Mouse (Mus musculus): Measurements from ENCODE around the gene Bicc1. TPM values are rescaled to one million over a fixed set of nuclear protein-coding genes. Genes with fewer than 3 reads are reported as not detected.
"Not testable (repeated sequence)": the region's sequence is repeated elsewhere in the genome, so short reads cannot be mapped to it uniquely, and the experiment has no call there.

The Bicc1 gene
- total and polyA plus RNA-seq, 2 experiments from 2014 or later: 11.3 to 13.3 TPM

DNA sequence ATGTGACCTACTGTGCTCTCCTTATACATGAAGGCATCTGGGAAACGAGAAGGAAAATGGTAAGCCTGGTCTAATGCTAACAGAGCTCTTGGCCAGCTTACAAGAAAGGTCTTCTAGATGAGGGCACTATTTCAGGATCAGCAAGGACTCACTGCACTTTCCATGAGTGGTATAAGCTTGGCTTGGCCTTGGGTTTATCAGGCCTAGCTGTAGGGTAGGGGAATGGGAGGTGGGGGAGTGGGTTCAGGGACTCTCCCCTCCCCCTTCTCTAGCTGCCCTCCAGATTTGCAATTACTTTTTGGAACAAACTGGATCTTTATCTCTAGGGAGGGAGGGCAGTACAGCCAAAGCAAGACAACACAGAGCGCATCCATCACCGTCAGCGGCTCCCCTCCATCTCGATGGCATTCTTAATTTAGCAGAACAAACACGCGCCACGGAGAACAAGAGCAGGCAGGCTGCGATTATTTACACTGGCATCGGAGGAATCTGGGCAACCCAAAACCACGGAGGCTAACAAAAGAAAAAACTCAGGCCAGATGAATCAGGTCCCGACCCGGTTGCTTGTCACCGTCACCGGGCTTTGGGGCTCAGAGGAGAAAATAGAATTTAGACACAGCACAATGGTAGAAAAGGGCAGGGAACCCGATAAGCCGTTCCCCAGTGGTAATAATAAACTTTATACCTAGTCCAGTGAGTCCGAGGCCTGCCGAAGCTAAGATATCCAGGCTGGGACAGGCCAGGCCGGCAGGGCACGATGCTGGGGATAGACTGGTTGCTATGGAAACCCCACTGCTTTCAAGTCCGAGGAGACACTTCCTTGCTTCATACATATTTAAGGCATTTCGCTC lies 210.0 kb downstream of the Bicc1 start:
- ATAC-seq (ENCODE audit: insufficient read depth, low read depth) (no peak; the same call in 1 of the 2 replicates), DNase-seq (ENCODE audit: low spot score) (no peak)
- H3K4me2 ChIP-seq (ENCODE audit: low read depth, low read length): no peak overlapping the region
- no peaks in the 10 kb centered on the region for H3K9me3 ChIP-seq (replicated peaks; ENCODE audit: control insufficient read depth, low read length)
- TF ChIP-seq CTCF (IDR thresholded peaks at IDR 0.05; ENCODE audit: low read depth) (no peak), EP300 (IDR thresholded peaks at IDR 0.05; ENCODE audit: low read depth) (no peak)
- no peak overlapping the region for H3K9ac ChIP-seq (replicated peaks; ENCODE audit: low read depth, low read length)
- no peaks in the 10 kb centered on the region for H3K4me1 ChIP-seq (ENCODE audit: control insufficient read depth, insufficient read depth)
- no peaks in the 10 kb centered on the region for H3K36me3 ChIP-seq (replicated peaks; ENCODE audit: control insufficient read depth, insufficient read depth, low read length)
- 0 out of 2 replicates have a peak overlapping the region, but pooled peaks have one; percentile 18 for H3K27ac ChIP-seq (ENCODE audit: low read depth)
- H3K27me3 ChIP-seq (ENCODE audit: control insufficient read depth, insufficient read depth, low read length): no peaks in the 10 kb centered on the region
- 47% methylated on average over 23 of the region's 23 CpGs for WGBS
- H3K4me3 ChIP-seq (ENCODE audit: low read depth, low read length): no peak overlapping the region

GRCm38 (mm10) chr10:70948276-70948675 lies 211.2 kb downstream of the Bicc1 start:
- Histone ChIP-seq H3K9me3 (replicated peaks; ENCODE audit: control insufficient read depth, low read length) (no peaks in the 10 kb centered on the region), H3K4me3 (ENCODE audit: low read depth, low read length) (no peak overlapping the region), H3K4me1 (ENCODE audit: control insufficient read depth, insufficient read depth) (no peaks in the 10 kb centered on the region), H3K4me2 (ENCODE audit: low read depth, low read length) (no peak overlapping the region), H3K27me3 (ENCODE audit: control insufficient read depth, insufficient read depth, low read length) (no peaks in the 10 kb centered on the region), H3K9ac (replicated peaks; ENCODE audit: low read depth, low read length) (no peak overlapping the region), H3K36me3 (replicated peaks; ENCODE audit: control insufficient read depth, insufficient read depth, low read length) (peaks cover 2% of the 10 kb centered on the region; the same call in 1 of the 2 replicates), H3K27ac (ENCODE audit: low read depth) (no peak overlapping the region)
- no peak for TF ChIP-seq EP300 (IDR thresholded peaks at IDR 0.05; ENCODE audit: low read depth)
- no peak for TF ChIP-seq CTCF (IDR thresholded peaks at IDR 0.05; ENCODE audit: low read depth)
- ATAC-seq (ENCODE audit: insufficient read depth, low read depth): no peak
- WGBS: 86% methylated on average over 10 of the region's 10 CpGs
- no peak for DNase-seq (ENCODE audit: low spot score)

- not testable (repeated sequence) for H3K9me3 ChIP-seq (replicated peaks; ENCODE audit: control insufficient read depth, low read length); H3K36me3 ChIP-seq (replicated peaks; ENCODE audit: control insufficient read depth, insufficient read depth, low read length); H3K9ac ChIP-seq (replicated peaks; ENCODE audit: low read depth, low read length); ATAC-seq (ENCODE audit: insufficient read depth, low read depth); DNase-seq (ENCODE audit: low spot score); H3K4me3 ChIP-seq (ENCODE audit: low read depth, low read length); H3K27ac ChIP-seq (ENCODE audit: low read depth); H3K27me3 ChIP-seq (ENCODE audit: control insufficient read depth, insufficient read depth, low read length); H3K4me2 ChIP-seq (ENCODE audit: low read depth, low read length)
- WGBS: 85% methylated on average over 13 of the region's 13 CpGs
- peaks cover 10% of the 10 kb centered on the region; the same call in 1 of the 2 replicates for H3K4me1 ChIP-seq (ENCODE audit: control insufficient read depth, insufficient read depth)
Measured at GRCm38 (mm10) chr10:70946121-70946520, 213.4 kb downstream of the Bicc1 start.

DNA sequence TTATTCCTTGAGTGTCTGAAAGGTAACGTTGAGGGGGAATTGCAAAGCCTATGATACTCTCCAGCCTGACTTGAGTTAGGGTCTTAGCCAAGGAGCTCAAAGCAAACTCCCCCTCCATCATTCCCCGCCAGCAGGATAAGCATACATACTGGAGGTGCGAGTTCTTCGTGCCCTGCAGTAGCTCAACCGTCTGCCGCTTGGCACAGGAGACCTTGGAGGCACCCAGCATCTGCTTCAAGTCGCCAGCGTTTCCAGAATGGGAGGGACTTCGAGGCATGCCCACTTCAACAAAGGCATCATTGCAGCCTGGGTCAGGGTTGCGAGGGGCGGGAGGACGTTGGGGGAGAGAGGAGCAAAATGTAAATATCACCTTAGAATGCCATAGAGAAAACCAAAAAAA lies 214.4 kb downstream of the Bicc1 start:
- TF ChIP-seq CTCF (IDR thresholded peaks at IDR 0.05; ENCODE audit: low read depth): no peak
- TF ChIP-seq EP300 (IDR thresholded peaks at IDR 0.05; ENCODE audit: low read depth): no peak
- no peaks in the 10 kb centered on the region for H3K9me3 ChIP-seq (replicated peaks; ENCODE audit: control insufficient read depth, low read length)
- no peak overlapping the region for H3K4me3 ChIP-seq (ENCODE audit: low read depth, low read length)
- DNase-seq (ENCODE audit: low spot score) (no peak), ATAC-seq (ENCODE audit: insufficient read depth, low read depth) (no peak)
- no peak overlapping the region for H3K27ac ChIP-seq (ENCODE audit: low read depth)
- no peak overlapping the region for H3K4me2 ChIP-seq (ENCODE audit: low read depth, low read length)
- peaks cover 10% of the 10 kb centered on the region; the same call in 1 of the 2 replicates for H3K4me1 ChIP-seq (ENCODE audit: control insufficient read depth, insufficient read depth)
- no peaks in the 10 kb centered on the region for H3K27me3 ChIP-seq (ENCODE audit: control insufficient read depth, insufficient read depth, low read length)
- WGBS: 87% methylated on average over 12 of the region's 12 CpGs
- no peak overlapping the region for H3K9ac ChIP-seq (replicated peaks; ENCODE audit: low read depth, low read length)
- H3K36me3 ChIP-seq (replicated peaks; ENCODE audit: control insufficient read depth, insufficient read depth, low read length): peaks cover 4% of the 10 kb centered on the region; the same call in 1 of the 2 replicates

DNA sequence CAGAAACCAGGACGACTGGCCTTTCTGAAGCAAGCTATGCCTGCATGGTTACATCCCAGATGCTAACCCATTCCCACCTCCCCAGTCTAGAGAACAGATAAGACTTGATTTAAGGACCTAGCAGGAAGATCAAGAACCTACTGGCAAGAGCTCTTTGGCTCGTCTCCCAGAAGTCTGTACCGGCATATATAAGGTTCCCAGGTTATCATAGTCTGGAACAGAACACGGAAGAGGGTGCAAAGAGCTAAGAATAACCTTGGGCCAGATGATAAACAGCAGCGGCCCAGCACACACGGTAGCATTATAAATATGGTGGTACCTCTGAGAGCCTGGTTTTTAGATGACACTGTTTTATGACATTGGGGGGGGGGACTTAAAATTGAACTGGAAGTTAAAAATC lies 217.9 kb downstream of the Bicc1 start:
- Histone ChIP-seq H3K4me3 (ENCODE audit: low read depth, low read length) (no peak overlapping the region), H3K4me1 (ENCODE audit: control insufficient read depth, insufficient read depth) (peaks cover 10% of the 10 kb centered on the region; the same call in 1 of the 2 replicates), H3K9ac (replicated peaks; ENCODE audit: low read depth, low read length) (no peak overlapping the region), H3K36me3 (replicated peaks; ENCODE audit: control insufficient read depth, insufficient read depth, low read length) (peaks cover 4% of the 10 kb centered on the region; the same call in 1 of the 2 replicates), H3K4me2 (ENCODE audit: low read depth, low read length) (no peak overlapping the region), H3K27ac (ENCODE audit: low read depth) (peak overlapping the region; percentile 46), H3K9me3 (replicated peaks; ENCODE audit: control insufficient read depth, low read length) (no peaks in the 10 kb centered on the region), H3K27me3 (ENCODE audit: control insufficient read depth, insufficient read depth, low read length) (no peaks in the 10 kb centered on the region)
- WGBS: 18% methylated on average over 6 of the region's 6 CpGs
- ATAC-seq (ENCODE audit: insufficient read depth, low read depth) (peak; percentile 65; the same call in 1 of the 2 replicates), DNase-seq (ENCODE audit: low spot score) (peak; percentile 22)
- TF ChIP-seq EP300 (IDR thresholded peaks at IDR 0.05; ENCODE audit: low read depth): no peak
- no peak for TF ChIP-seq CTCF (IDR thresholded peaks at IDR 0.05; ENCODE audit: low read depth)
